Mouse (Mus musculus) MEL (cell line): ENCODE measurements around the gene Phf23. TPM values are rescaled to one million over a fixed set of nuclear protein-coding genes. Genes with fewer than 3 reads are reported as not detected.

Experiments used
- DNase-seq: peaks from one replicate; pipeline ENCODE4 v3.0.0; 2011; ENCODE audit warnings: low read depth, low spot score
- H3K27ac ChIP-seq: 2 replicates; pipeline ENCODE4 v1.5.1; 2012; ENCODE audit warnings: low read depth, mild to moderate bottlenecking, control low read depth, low read length, moderate library complexity; ENCODE audit not compliant: control insufficient read depth
- H3K27me3 ChIP-seq, 2 experiments: fragments of 150-350 bp in 1 of 2; sonication (generic) in 1 of 2; 2 replicates each; pipeline ENCODE4 v1.6.1; 2012; ENCODE audit warnings: low read length in 2 of 2, mild to moderate bottlenecking in 2 of 2, improper control_type of control experiment in 1 of 2, moderate library complexity in 1 of 2; ENCODE audit not compliant: insufficient read depth in 2 of 2, control insufficient read depth in 1 of 2
- H3K36me3 ChIP-seq, 2 experiments: 2 replicates each; pipeline ENCODE4 v1.6.1; 2012 to 2014; ENCODE audit warnings: low read length in 2 of 2, improper control_type of control experiment in 1 of 2, inconsistent platforms in 1 of 2, mild to moderate bottlenecking in 1 of 2; ENCODE audit not compliant: insufficient read depth in 2 of 2, control insufficient read depth in 1 of 2
- H3K4me1 ChIP-seq, 2 experiments: fragments of 150-350 bp in 1 of 2; sonication (generic) in 1 of 2; 2 replicates each; pipeline ENCODE4 v1.6.1; 2012; ENCODE audit warnings: low read length in 2 of 2, improper control_type of control experiment in 1 of 2, mild to moderate bottlenecking in 1 of 2; ENCODE audit not compliant: insufficient read depth in 2 of 2, control insufficient read depth in 1 of 2
- H3K4me3 ChIP-seq, 2 experiments: fragments of 150-350 bp in 1 of 2; sonication (generic) in 1 of 2; 2 replicates each; pipeline ENCODE4 v1.5.1; 2012; ENCODE audit warnings: low read depth in 2 of 2, low read length in 2 of 2, mild to moderate bottlenecking in 2 of 2, moderate library complexity in 2 of 2, control low read depth in 1 of 2, improper control_type of control experiment in 1 of 2; ENCODE audit not compliant: control insufficient read depth in 1 of 2, insufficient read depth in 1 of 2
- H3K79me2 ChIP-seq: 2 replicates; pipeline ENCODE4 v1.6.1; 2012; ENCODE audit warnings: mild to moderate bottlenecking, low read length, moderate library complexity; ENCODE audit not compliant: control insufficient read depth, poor library complexity, insufficient read depth
- H3K9ac ChIP-seq: 2 replicates; pipeline ENCODE4 v1.6.1; 2012; ENCODE audit warnings: low read depth, mild to moderate bottlenecking, control low read depth, low read length, moderate library complexity; ENCODE audit not compliant: control insufficient read depth, poor library complexity, severe bottlenecking
- H3K9me3 ChIP-seq: fragments of 150-350 bp; sonication (generic); replicated peaks from 2 replicates; pipeline ENCODE4 v1.6.1; 2012; ENCODE audit warnings: mild to moderate bottlenecking, low read length, improper control_type of control experiment, moderate library complexity; ENCODE audit not compliant: insufficient read depth
- BHLHE40 ChIP-seq: IDR thresholded peaks from 2 replicates; pipeline ENCODE4 v1.6.1; 2012; ENCODE audit warnings: low read depth, mild to moderate bottlenecking, inconsistent platforms, low read length, improper control_type of control experiment, borderline replicate concordance
- CHD2 ChIP-seq: IDR thresholded peaks from 2 replicates; pipeline ENCODE4 v1.6.1; 2011; ENCODE audit warnings: low read length, improper control_type of control experiment
- CTCF ChIP-seq, 3 experiments: IDR thresholded peaks in 2 of 3; conservative IDR thresholded peaks in 1 of 3; 2 replicates each; pipeline ENCODE4 v1.5.1; 2011 to 2012; ENCODE audit warnings: low read length in 3 of 3, low read depth in 2 of 3, mild to moderate bottlenecking in 2 of 3, improper control_type of control experiment in 1 of 3, inconsistent platforms in 1 of 3, mixed read lengths in 1 of 3, moderate library complexity in 1 of 3; ENCODE audit not compliant: control insufficient read depth in 1 of 3, insufficient read depth in 1 of 3, poor library complexity in 1 of 3, severe bottlenecking in 1 of 3
- E2F4 ChIP-seq: IDR thresholded peaks from 2 replicates; pipeline ENCODE4 v1.6.1; 2011; ENCODE audit warnings: low read depth, low read length, improper control_type of control experiment, borderline replicate concordance
- ELF1 ChIP-seq: IDR thresholded peaks from 2 replicates; pipeline ENCODE4 v1.6.1; 2014; ENCODE audit warnings: low read depth, mild to moderate bottlenecking, inconsistent platforms, low read length, improper control_type of control experiment, moderate library complexity
- EP300 ChIP-seq, 2 experiments: IDR thresholded peaks; 2 replicates each; pipeline ENCODE4 v1.6.1; 2011; ENCODE audit warnings: improper control_type of control experiment in 2 of 2, low read length in 2 of 2, low read depth in 1 of 2, mild to moderate bottlenecking in 1 of 2
- ETS1 ChIP-seq: IDR thresholded peaks from 2 replicates; pipeline ENCODE4 v1.6.1; 2012; ENCODE audit warnings: low read depth, mild to moderate bottlenecking, inconsistent platforms, low read length, improper control_type of control experiment, moderate library complexity
- GABPA ChIP-seq: IDR thresholded peaks from 2 replicates; pipeline ENCODE4 v1.6.1; 2012; ENCODE audit warnings: low read depth, mild to moderate bottlenecking, inconsistent platforms, low read length, improper control_type of control experiment, moderate library complexity
- GATA1 ChIP-seq: IDR thresholded peaks from 2 replicates; pipeline ENCODE4 v1.6.1; 2011; ENCODE audit warnings: low read depth, low read length, improper control_type of control experiment
- HCFC1 ChIP-seq: IDR thresholded peaks from 2 replicates; pipeline ENCODE4 v1.6.1; 2012; ENCODE audit warnings: low read depth, mild to moderate bottlenecking, inconsistent platforms, low read length, improper control_type of control experiment, moderate library complexity
- JUND ChIP-seq: IDR thresholded peaks from 2 replicates; pipeline ENCODE4 v1.6.1; 2011; ENCODE audit warnings: low read depth, mild to moderate bottlenecking, improper control_type of control experiment, low read length
- KAT2A ChIP-seq: conservative IDR thresholded peaks from 2 replicates; pipeline ENCODE4 v1.6.1; 2012; ENCODE audit warnings: low read depth, low read length, improper control_type of control experiment, inconsistent platforms
- MAFK ChIP-seq: IDR thresholded peaks from 2 replicates; pipeline ENCODE4 v1.6.1; 2011; ENCODE audit warnings: low read depth, mild to moderate bottlenecking, low read length, improper control_type of control experiment, borderline replicate concordance
- MAX ChIP-seq: IDR thresholded peaks from 2 replicates; pipeline ENCODE4 v1.6.1; 2011; ENCODE audit warnings: low read length, improper control_type of control experiment
- MAZ ChIP-seq: IDR thresholded peaks from 2 replicates; pipeline ENCODE4 v1.6.1; 2012; ENCODE audit warnings: low read depth, mild to moderate bottlenecking, inconsistent platforms, low read length, improper control_type of control experiment
- MXI1 ChIP-seq: IDR thresholded peaks from 2 replicates; pipeline ENCODE4 v1.6.1; 2011; ENCODE audit warnings: mild to moderate bottlenecking, low read depth, low read length, improper control_type of control experiment
- MYC ChIP-seq: IDR thresholded peaks from 2 replicates; pipeline ENCODE4 v1.6.1; 2011; ENCODE audit warnings: low read depth, mild to moderate bottlenecking, low read length, improper control_type of control experiment, moderate library complexity
- NELFE ChIP-seq: IDR thresholded peaks from 2 replicates; pipeline ENCODE4 v1.6.1; 2011; ENCODE audit warnings: low read depth, low read length, improper control_type of control experiment
- NRF1 ChIP-seq: IDR thresholded peaks from 2 replicates; pipeline ENCODE4 v1.6.1; 2014; ENCODE audit warnings: low read depth, mild to moderate bottlenecking, inconsistent platforms, low read length, improper control_type of control experiment, moderate library complexity; ENCODE audit not compliant: poor library complexity, insufficient read depth, severe bottlenecking
- POLR2A ChIP-seq, 2 experiments: IDR thresholded peaks; 2 replicates each; pipeline ENCODE4 v1.6.1; 2011 to 2012; ENCODE audit warnings: low read length in 2 of 2, mild to moderate bottlenecking in 2 of 2, control low read depth in 1 of 2, improper control_type of control experiment in 1 of 2, low read depth in 1 of 2, moderate library complexity in 1 of 2; ENCODE audit not compliant: control insufficient read depth in 1 of 2, insufficient read depth in 1 of 2, poor library complexity in 1 of 2
- POLR2AphosphoS2 ChIP-seq: IDR thresholded peaks from 2 replicates; pipeline ENCODE4 v1.6.1; 2011; ENCODE audit warnings: low read length, improper control_type of control experiment
- POLR2AphosphoS5 ChIP-seq: IDR thresholded peaks from 2 replicates; pipeline ENCODE4 v1.6.1; 2012; ENCODE audit warnings: low read depth, borderline replicate concordance, mild to moderate bottlenecking, inconsistent platforms, low read length, moderate library complexity, mixed read lengths
- RAD21 ChIP-seq: IDR thresholded peaks from 2 replicates; pipeline ENCODE4 v1.6.1; 2011; ENCODE audit warnings: mild to moderate bottlenecking, low read depth, low read length, improper control_type of control experiment
- RCOR1 ChIP-seq: IDR thresholded peaks from 2 replicates; pipeline ENCODE4 v1.6.1; 2012; ENCODE audit warnings: low read depth, mild to moderate bottlenecking, inconsistent platforms, low read length, improper control_type of control experiment
- SIN3A ChIP-seq: IDR thresholded peaks from 2 replicates; pipeline ENCODE4 v1.6.1; 2012; ENCODE audit warnings: low read length, improper control_type of control experiment, inconsistent platforms
- SMC3 ChIP-seq: IDR thresholded peaks from 2 replicates; pipeline ENCODE4 v1.6.1; 2011; ENCODE audit warnings: low read depth, low read length, improper control_type of control experiment
- TBP ChIP-seq: IDR thresholded peaks from 2 replicates; pipeline ENCODE4 v1.8.0; 2011; ENCODE audit warnings: low read depth, low read length, improper control_type of control experiment
- TCF12 ChIP-seq: IDR thresholded peaks from 2 replicates; pipeline ENCODE4 v1.6.1; 2014; ENCODE audit warnings: low read depth, mild to moderate bottlenecking, inconsistent platforms, low read length, improper control_type of control experiment, moderate library complexity
- UBTF ChIP-seq: IDR thresholded peaks from 2 replicates; pipeline ENCODE4 v1.6.1; 2012; ENCODE audit warnings: low read depth, mild to moderate bottlenecking, inconsistent platforms, low read length, improper control_type of control experiment, moderate library complexity, borderline replicate concordance; ENCODE audit not compliant: insufficient read depth
- USF1 ChIP-seq: IDR thresholded peaks from 2 replicates; pipeline ENCODE4 v1.6.1; 2014; ENCODE audit warnings: low read depth, mild to moderate bottlenecking, inconsistent platforms, low read length, improper control_type of control experiment, moderate library complexity
- ZC3H11A ChIP-seq: IDR thresholded peaks from 2 replicates; pipeline ENCODE4 v1.6.1; 2012; ENCODE audit warnings: low read depth, mild to moderate bottlenecking, inconsistent platforms, low read length, improper control_type of control experiment
- ZKSCAN1 ChIP-seq: IDR thresholded peaks from 2 replicates; pipeline ENCODE4 v1.6.1; 2012; ENCODE audit warnings: low read depth, mild to moderate bottlenecking, inconsistent platforms, low read length, improper control_type of control experiment, moderate library complexity
- ZMIZ1 ChIP-seq: IDR thresholded peaks from 2 replicates; pipeline ENCODE4 v1.6.1; 2012; ENCODE audit warnings: low read depth, mild to moderate bottlenecking, inconsistent platforms, low read length, improper control_type of control experiment, moderate library complexity
- ZNF384 ChIP-seq: IDR thresholded peaks from 2 replicates; pipeline ENCODE4 v1.6.1; 2012; ENCODE audit warnings: low read depth, mild to moderate bottlenecking, inconsistent platforms, low read length, improper control_type of control experiment
- polyA plus RNA-seq, 2 experiments: library from polyadenylated mRNA; stranded (reverse) in 1 of 2; unstranded in 1 of 2; fragments of >175 nt in 1 of 2; fragments of >200 nt in 1 of 2; gene quantifications; 2 replicates each; pipeline versions ENCODE4 v1.2.1 to v1.2.4; 2012; ENCODE audit warnings: low replicate concordance in 2 of 2, low read depth in 1 of 2; ENCODE audit not compliant: insufficient read length in 2 of 2, insufficient read depth in 1 of 2, missing spikeins in 1 of 2
- total RNA-seq: library from RNA; depleted of rRNA; stranded (reverse); fragments of 300-350 nt; gene quantifications from 2 replicates; pipeline ENCODE4 v1.2.3, GENCODE M21; 2012

The Phf23 gene
- total and polyA plus RNA-seq, 3 experiments, result 108 to 112 TPM; not detected in 1

GRCm38 (mm10) chr11:70014880-70015558 is 19.4 kb downstream of the Phf23 start, which contains the start of gene Acadvl:
Acadvl (minus strand) TSS chr11:70015411.
- Histone ChIP-seq H3K4me1 (peaks cover 6 to 30% of the 10 kb centered on the region in 2 experiments), H3K27me3 (no peaks in the 10 kb centered on the region), H3K9ac (peak within 1 kb of the TSS; percentile 84), H3K79me2 (peaks cover 20% of the 10 kb centered on the region), H3K36me3 (peaks cover 0 to 32% of the 10 kb centered on the region in 2 experiments; a peak in 2 of 4 replicates), H3K4me3 (peak within 1 kb of the TSS; percentile 82 to 86), H3K9me3 (no peaks in the 10 kb centered on the region), H3K27ac (peak within 1 kb of the TSS; percentile 22)
- DNase-seq, result peak; percentile 95
- TF ChIP-seq MAFK, result no peak
- TF ChIP-seq MYC, result no peak
- TF ChIP-seq GATA1, result no peak
- TF ChIP-seq ZNF384, result peak; percentile 26; the same call in 1 of the 2 replicates
- no peak for TF ChIP-seq UBTF
- no peak for TF ChIP-seq POLR2AphosphoS5
- TF ChIP-seq TCF12, result peak; percentile 67
- TF ChIP-seq POLR2AphosphoS2, result peak; percentile 97
- peak; percentile 42; the same call in 1 of the 2 replicates for TF ChIP-seq NRF1
- peak; percentile 85 for TF ChIP-seq MXI1
- TF ChIP-seq ZKSCAN1, result no peak; the same call in 1 of the 2 replicates
- TF ChIP-seq ETS1, result no peak
- TF ChIP-seq RAD21, result no peak; the same call in none of the 2 replicates
- TF ChIP-seq EP300 (IDR thresholded peaks at IDR 0.05; ENCODE audit: low read depth in 1 of 2, low read length in 2 of 2), result no peak
- TF ChIP-seq MAZ, result peak; percentile 85; the same call in 1 of the 2 replicates
- peak; percentile 83 for TF ChIP-seq SIN3A
- TF ChIP-seq GABPA, result 0 out of 2 replicates have a peak, but pooled peaks have one; percentile 19
- peak; percentile 69 for TF ChIP-seq TBP
- TF ChIP-seq CTCF (IDR thresholded peaks at IDR 0.05 in 2 of 3, conservative IDR thresholded peaks at IDR 0.05 in 1 of 3; ENCODE audit: control insufficient read depth in 1 of 3, insufficient read depth in 1 of 3, low read depth in 2 of 3, low read length in 3 of 3, poor library complexity in 1 of 3, severe bottlenecking in 1 of 3), result peak; percentile 40 to 59 (median 50); a peak in 5 of 6 replicates
- peak; percentile 82; the same call in 1 of the 2 replicates for TF ChIP-seq ZMIZ1
- TF ChIP-seq HCFC1, result peak; percentile 98
- no peak for TF ChIP-seq ZC3H11A
- peak; percentile 50 for TF ChIP-seq USF1
- TF ChIP-seq POLR2A (IDR thresholded peaks at IDR 0.05; ENCODE audit: control insufficient read depth in 1 of 2, insufficient read depth in 1 of 2, low read depth in 1 of 2, low read length in 2 of 2, poor library complexity in 1 of 2), result peak in 1 of 2 experiments; percentile 87; a peak in 2 of 4 replicates
- TF ChIP-seq ELF1, result peak; percentile 64
- no peak for TF ChIP-seq E2F4
- no peak for TF ChIP-seq RCOR1
- no peak for TF ChIP-seq CHD2
- TF ChIP-seq BHLHE40, result no peak
- TF ChIP-seq KAT2A, result peak; percentile 90
- peak; percentile 40; the same call in 1 of the 2 replicates for TF ChIP-seq SMC3
- TF ChIP-seq NELFE, result peak; percentile 84
- TF ChIP-seq JUND, result no peak
- TF ChIP-seq MAX, result peak; percentile 41; the same call in 1 of the 2 replicates
